Mouse (Mus musculus) layer of hippocampus, postnatal 14 days (tissue): Measurements from ENCODE around the gene Spata13. TPM values are rescaled to one million over a fixed set of nuclear protein-coding genes. Genes with fewer than 3 reads are reported as not detected.
A peak's percentile ranks its signal among the peaks of the same experiment; 100 is the strongest.

Experiments
- DNase-seq, 2 experiments: peaks; one replicate each; pipeline ENCODE4 v3.0.0; 2021 to 2022; ENCODE audit warnings: low spot score in 2 of 2, mixed read lengths in 1 of 2
- total RNA-seq, 2 experiments: library from RNA; stranded (reverse); gene quantifications; 2 replicates each; pipeline ENCODE4 v1.2.3; 2021

Gene Spata13
- total RNA-seq, 2 experiments from 2014 or later: 25.2 to 30.5 TPM

DNA sequence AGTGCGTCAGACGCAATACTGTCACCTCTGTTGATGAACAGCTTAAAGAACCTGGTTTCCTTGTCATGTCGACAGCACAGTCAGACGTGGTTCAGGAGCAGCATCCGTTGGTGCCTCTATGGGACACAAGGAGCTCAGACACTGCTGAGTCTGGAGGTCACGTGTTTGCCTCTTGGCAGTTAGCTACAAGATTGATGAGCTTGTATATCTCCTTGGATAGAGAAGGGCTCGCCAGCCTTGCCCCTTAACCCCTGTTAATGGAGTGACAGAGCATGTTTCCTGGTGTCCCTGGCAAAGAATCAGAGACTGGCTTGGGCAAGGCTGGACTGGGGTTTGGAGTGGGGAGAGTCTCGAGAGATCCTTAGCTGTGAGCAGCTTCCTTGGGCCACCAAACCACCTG, 4.4 kb downstream of the Spata13 start:
- DNase-seq: no peak

DNA sequence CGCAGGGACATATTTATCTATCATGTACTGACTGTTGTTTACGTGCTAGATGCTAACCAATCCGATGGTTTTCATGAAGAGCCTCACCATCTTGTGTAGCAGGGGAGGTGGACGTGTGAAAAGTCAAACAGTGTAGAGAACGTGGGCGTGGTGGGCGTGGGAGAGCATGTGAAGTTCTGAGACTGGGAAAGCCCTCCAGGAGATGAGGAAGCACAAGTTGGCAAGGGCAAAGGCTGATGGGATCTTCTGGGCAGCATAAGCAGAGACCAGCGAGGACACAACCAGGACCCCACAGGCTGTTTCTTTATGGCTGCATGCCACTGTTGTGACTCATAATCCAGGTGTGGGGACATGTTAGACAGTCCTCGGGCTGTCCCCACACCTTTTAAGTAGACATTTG, 5.4 kb downstream of the Spata13 start:
- DNase-seq: no peak

DNA sequence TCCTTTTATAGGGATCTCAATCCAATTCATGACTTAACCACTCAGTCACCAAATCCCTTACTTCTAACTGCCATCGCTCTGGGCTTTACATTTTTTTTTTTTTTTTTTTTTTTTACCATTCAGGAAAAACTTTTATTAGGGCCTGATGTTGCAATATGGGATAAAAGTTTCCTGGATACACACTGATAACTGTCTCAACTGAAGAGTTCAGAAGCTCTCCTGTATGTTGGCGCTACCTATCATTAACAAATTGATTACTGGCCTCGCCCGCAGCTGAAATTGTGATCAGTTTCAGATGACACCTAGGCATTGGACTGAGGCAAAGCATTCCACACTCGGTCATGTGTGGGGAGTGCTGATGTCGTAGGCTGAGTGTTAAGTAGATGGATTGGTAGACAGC, 7.3 kb downstream of the Spata13 start:
- no peak for DNase-seq

DNA sequence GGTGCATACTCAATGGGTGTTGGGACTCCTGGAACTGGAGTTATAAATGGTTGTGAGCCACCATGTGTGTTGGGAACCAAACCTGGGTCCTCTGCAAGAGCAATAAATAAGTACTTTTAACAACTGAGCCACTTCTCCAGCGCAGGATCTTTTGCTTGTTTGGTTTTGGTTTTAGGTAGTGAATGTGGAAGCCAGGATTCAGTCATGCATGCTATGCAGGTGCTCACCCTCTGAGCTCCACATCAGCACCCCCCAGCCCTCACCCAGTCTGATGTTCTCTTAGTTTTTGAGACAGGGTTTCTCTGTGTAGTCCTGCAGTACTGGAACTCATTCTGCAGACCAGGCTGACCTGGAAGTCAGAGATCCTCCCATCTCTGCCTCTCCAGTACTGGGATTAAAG, 8.3 kb downstream of the Spata13 start:
- DNase-seq: no peak

DNA sequence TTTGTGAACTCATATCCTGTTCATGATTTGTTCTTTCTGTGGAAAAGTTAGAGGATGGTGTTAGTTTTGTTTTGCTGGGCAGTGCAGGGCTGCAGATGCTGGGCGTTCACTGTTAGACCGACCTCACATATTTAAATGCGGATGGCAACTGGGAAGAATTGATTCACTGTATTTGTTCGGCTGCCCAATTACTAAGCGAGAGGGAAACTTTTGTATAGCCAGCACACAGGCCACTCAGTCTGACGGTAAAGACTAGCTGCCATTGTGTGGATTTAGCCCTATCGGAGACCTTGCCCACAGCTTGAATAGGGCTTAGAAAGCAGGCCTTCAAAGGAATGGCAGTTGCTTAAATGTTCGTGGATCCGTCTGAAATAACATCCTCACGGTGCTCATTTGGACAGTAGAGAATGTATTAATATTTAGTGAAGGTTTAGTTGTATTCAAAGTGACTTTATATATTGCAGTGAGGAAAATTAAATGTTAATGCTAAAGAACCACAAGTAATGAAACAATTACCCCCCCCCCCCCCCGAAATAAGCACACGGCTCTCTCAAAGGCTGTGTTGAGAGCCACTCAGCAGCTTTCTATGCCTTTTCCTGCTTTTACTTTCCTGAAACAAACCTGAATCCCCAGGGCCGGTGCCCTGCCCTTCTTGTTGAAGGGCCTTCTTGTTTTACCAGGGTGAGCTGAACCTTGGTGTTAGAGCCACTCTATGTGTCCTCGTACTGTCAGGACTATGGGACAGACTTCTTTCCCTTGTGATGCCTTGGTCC, 9.5 kb downstream of the Spata13 start:
- DNase-seq: no peak

DNA sequence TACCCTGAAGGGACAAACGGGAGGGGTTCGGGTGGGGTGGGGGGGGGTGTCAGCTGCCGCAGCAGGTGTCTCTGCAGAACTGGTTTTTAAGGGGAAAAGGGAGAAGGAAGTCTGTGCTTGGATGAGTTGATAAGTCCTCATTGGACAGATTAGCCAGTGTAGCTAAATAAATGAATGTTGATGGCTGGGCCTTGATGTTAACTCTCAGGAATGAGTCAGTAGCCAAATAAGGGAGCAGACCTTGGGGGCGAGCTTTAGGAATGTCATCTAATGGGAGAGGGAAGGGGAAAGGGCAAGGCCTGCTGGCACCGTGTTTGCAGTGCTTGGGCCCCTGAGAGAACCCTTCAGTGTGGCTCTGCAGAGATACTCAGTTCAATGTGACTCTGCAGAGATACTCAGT, 12.6 kb downstream of the Spata13 start:
- DNase-seq: no peak

DNA sequence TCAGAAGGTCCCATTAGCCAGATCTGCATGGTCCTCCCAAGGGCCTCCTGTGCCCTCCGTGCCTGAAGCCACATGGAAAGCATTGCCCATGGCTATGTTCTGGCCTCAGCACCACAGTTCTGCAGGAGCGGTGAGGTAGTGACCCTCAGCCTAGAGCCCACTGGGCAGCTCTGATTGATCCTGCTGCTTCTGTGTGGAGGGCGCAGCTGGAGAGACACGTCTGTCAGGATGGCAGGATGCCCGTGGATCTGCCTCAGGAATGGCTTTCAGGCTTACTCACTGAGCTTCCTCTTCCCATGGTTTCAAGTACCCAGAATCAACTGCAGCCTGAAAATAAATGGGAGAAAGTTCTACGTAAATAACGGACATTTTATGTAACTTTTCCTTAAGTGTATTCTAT, 14.1 kb downstream of the Spata13 start:
- DNase-seq: no peak

DNA sequence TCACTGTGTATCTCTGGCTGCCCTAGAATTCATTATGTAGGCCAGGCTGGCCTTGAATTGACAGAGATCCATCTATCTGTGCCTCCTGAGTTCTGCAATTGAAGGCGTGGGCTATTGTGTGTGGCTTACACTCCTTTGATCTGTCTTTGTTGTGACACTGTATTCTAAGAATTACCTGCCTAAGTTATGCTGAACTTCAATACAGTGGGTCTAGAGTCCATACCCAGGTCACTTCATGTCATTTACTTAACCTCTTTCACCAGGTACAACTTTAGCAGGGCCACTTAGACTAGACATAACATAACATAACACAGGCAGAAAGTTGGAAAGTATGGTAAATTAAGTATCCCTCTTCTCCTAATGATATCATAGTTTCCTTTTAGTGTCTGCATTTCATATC, 15.2 kb downstream of the Spata13 start:
- DNase-seq: no peak

DNA sequence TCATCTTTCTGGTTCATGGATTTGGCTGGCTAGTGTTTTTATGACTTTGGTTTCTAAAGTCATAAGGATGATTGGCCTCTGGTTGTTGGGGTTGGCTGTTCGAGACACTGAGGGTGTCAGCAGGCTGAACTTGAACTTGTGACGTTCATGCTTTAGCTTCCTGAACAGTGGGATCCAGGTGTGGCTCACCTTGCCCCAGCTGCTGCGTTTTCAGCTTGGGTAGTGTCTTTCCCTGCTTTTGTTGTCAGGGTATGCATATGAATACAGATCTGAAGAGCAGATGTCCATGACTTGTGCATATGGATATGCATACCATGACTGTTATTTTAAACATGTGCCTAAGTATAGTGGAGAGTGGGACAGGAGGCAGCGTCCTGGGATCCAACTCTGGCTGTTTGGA, 19.4 kb downstream of the Spata13 start:
- no peak for DNase-seq

DNA sequence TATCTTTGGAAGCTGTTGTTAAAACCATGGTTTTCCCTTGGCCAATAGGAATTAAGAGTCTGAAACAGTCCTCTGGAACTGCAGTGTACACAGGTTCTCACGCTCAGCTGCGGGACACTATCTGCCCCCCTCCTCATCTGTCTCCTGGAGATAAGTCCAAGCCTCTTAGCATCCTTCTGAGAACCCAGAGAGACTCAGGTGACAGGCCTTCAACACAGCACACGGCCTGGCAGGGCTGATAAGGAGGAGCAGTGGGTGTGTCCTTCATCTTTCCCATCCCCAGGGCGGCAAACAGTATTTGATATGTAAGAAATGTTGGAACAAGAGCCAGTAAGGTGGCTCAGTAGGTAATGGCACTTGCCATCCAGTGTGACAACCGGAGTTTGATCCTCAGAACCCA, 20.2 kb downstream of the Spata13 start:
- DNase-seq: no peak

DNA sequence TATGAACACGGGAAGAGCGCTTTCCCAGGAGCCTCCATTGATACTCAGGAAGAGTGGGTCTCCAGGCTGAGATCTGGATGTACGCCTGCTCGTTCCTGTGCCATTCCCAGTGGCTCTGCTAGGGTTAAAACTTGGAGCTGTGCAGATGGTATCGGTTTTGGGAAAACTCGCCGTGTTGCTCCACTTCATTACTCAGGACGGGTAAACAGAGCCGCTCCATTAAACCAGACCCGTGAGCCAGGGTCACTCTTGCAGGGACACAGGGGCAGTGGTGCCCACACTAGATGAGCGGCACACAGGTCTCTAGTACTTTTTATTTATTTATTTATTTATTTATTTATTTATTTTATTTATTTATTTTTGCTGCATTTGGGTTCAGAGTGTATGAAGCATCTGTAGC, 20.9 kb downstream of the Spata13 start:
- no peak for DNase-seq

DNA sequence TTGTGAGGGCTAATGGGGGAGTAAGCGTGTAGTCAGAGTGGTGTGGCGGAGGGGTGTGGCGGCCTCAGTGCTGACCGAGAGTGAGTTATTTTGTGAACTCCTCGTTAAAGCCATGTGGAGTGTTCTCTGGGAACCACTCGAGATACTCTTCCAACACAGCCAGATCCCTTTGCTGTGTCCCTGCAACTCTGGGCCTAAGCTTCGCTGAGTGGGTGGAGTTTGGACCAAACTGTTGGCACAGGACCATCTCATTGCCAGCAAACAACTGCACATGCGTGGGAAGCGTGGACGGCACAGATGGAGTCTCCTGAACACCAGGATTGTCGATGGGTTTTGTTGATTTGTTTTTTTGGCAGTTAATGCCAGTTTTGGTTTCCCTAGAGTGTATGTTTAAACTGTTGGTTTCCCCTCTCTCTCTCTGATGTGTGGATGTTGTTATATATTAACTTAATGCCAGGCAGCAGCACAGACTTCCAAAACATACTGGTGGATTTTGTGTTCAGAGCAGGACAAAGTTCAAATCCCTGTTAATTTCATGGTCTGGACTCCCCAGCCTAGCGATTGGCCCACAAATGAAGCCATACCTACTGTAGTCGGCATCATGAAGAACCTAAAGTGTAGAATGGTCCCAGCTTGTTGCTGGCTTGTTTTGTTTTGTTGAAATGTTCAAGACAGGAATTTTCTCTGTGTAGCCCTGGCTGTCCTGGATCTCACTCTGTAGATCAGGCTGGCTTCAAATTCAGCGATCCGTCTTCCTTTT, 22.3 kb downstream of the Spata13 start:
- DNase-seq: peak; percentile 76 to 93

DNA sequence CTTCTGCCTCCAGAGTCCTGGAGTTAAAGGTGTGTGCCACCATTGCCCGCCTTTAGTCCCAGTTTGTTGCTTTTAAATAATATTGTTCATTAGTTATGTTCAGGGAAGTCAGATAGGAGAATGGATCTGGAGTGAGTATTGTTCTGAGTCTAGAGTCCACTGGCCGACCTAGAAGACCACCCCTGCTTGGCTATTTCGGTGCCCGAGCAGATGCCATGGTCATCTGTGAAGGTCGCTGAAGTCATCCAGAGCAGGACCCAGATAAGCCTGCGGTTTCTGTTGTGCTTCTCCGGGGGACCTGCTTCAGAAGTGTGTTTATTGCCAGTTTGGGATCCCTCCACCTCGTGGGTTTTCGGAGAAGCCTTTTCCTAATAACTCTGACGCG, 22.9 kb downstream of the Spata13 start:
- no peak for DNase-seq

DNA sequence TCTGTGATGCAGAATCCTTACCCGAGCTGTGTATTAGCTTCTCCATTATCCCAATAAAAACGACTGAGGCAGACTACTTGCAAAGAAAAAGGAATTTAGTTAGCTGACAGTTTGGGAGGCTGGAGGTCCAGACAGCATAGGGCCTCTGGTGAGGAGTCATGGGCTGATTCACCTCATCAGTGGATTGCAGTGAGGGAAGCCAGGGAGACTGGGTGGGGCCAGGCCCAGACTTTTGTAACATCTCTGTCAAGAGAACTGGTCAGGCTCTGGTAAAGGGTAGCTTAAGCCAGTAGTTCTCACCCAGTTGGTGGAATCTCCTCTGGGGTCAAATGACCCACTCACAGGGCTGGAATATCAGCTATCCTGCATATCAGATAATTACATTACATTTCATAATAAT, 24.1 kb downstream of the Spata13 start:
- DNase-seq: no peak

DNA sequence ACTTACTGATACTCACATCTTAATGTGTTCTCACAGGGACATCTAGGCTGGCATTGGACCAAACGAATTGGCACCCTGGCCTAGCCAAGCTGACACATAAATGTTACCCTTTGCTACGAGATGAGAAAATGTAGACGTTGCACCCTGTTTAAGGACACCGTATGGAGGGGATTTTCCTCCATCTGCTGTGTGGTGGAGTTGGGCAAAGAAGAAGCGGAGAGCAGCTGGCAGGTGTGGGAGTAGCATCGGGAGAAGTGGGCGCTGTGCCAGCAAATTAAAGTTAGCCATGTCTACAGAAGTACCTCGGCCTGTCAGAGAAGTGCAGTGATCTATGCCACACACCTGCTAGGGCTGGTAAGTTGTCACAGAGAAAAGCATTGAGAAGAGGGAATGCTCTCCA, 25.7 kb downstream of the Spata13 start:
- DNase-seq: peak; percentile 68 to 84

DNA sequence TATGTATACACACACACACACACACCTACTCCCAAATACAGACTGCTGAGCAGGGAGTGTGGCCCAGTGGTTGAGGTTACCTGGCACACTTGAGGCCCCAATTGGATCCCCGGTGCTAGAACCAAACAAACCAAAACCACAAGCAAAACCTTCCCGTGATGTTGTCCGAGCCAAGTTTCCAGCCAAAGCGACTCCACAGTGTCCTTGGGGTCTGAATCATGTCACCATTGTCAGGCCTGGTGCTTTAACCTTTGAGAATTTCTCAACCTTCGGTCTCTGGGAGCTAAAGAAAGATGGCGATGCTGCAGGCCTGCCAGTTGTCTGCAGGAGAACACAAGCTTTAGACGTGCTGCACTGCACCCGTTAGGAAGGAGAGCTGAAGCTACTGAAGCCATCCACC, 26.8 kb downstream of the Spata13 start:
- DNase-seq: no peak

DNA sequence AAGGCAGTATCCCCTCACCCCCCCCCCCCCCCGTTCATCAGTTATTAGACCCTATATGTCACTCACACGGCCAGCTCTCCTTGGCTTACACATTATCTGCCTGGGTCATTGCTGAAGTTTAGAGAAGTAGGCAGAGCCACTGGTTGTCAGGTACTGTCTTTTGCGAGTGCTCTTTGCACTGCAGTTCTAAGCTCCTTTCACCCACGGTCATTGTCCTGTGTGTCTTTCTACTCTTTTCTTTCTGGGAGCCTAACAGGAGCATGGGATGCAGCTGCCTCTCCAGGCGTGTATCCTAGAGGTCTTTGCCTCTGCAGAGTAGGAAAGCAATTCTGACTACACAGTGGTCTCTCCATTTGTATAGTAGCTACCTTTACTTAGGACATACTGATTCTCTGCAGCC, 27.5 kb downstream of the Spata13 start:
- DNase-seq: no peak

DNA sequence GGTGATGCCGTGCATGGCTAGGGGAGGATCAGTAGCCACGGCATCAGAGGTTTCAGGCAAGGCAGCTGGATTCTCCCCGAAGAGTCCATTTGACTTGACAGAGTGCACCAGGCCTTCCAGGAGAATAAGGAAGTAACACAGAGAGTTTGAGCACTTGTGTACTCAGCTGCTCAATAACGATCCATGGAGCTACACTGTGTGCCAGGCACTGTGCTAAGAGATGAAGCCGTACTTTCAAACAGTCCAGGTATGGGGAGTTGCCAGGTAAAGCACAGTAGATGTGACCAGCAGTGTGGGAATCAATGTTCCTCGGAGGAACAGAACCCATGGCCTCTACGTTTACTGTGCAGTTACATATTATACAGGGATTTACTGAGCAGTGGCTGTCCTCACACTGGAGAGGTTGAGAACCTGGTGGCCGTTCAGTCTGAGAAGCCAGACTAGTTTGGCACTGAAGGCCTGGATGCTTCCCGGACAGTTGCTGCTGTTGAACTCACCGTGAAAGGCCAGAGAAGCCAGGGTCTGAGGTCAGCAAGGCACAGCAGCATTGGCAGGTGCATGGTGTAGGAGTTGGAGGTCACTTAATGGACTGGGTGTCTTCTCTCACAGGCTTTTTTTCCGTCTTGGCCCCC, 29.6 kb downstream of the Spata13 start:
- DNase-seq: no peak

DNA sequence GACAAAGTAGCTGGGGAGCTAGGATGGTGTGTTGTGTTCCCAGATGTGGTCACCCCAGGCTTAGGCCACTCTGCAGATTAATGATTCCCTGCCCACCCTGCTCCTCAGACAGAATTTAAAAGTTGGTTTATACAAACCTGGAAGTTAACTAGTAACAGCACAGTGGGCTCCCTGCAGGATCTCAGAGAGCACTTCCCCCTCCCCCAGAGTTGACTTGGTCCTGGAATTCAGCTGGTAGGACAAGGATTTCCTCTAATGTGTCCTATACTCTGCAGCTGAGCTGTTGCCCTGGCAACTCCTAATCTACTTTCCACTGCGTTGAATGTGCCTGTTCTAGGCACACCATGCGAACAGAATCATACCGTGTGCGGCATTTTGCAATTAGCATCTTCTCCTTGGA, 30.8 kb downstream of the Spata13 start:
- no peak for DNase-seq

DNA sequence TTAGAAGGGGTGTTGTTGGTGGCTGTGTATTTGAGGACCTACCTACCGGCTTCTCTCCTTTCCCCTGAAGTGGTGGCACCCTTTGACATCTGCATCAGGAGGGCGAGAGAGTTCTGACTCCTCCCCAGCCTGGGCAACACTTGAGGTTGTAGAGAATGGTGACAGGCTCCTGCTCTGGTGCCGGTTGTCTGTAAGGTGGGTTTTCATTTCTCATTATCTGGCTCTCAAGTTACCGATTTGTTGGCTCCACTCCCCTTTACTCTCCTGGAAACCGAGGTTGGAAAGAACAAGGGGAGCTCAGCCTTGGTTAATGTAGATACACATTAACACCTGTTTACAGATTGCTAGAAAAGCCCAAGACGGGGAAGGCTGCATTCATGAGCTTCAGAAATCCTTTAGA, 31.5 kb downstream of the Spata13 start:
- DNase-seq: no peak

DNA sequence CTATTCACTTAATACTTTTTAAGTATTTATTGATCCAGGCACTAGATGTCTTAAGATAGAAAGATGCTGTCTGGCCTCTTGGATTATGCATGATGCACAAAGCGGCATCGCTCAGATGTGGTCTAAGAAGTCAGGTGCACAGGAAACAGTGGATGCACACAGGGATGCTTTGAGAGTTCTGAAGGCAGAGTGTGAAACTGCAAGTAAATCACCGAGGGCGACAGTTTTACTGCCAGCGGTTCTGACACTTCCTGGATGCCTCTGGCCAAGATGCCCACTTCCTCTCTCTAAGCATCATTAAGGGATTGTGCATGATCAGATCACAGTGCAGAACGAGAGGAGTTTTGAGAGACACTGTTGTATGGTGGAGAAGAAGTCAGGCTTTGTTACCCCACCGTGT, 32.5 kb downstream of the Spata13 start:
- no peak for DNase-seq

DNA sequence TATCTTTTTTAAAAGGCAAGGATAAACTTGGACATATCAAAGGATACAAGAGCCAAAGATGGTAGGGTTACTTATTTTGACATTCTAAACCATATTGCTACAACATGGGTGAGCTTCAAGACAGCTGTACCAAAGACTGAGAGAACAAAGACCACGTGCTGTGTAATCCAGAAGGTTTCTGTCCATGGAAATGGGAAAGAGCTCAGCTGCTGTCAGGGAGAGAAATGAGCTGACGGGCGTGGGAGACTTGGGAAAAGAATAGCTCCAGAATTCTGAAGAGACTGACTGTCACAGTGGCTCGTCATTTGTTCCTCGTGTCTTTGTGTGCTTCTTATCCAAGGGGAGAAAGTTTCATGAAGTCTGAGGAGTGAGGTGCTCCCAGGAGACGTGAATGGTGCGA, 36.4 kb downstream of the Spata13 start:
- DNase-seq: peak in 1 of 2 experiments; percentile 53
